Mouse (Mus musculus) heart, postnatal 10 days (tissue): ENCODE measurements around the gene Gm20721. TPM values are rescaled to one million over a fixed set of nuclear protein-coding genes. Genes with fewer than 3 reads are reported as not detected.
"Not testable (repeated sequence)": the region's sequence is repeated elsewhere in the genome, so short reads cannot be mapped to it uniquely, and the experiment has no call there.

Experiments
- DNase-seq, 2 experiments: peaks; one replicate each; pipeline ENCODE4 v3.0.0; 2021
- intact Hi-C: fragments of 180-260 bp; cut with DNase I; formaldehyde crosslinking; loops from one replicate; pipeline ENCODE4 v1.15.1; 2025
- total RNA-seq, 2 experiments: library from RNA; stranded (reverse); gene quantifications; 2 replicates each; pipeline ENCODE4 v1.2.3; 2021

The Gm20721 gene
- total RNA-seq, 2 experiments from 2014 or later = 2.4 to 2.8 TPM

DNA sequence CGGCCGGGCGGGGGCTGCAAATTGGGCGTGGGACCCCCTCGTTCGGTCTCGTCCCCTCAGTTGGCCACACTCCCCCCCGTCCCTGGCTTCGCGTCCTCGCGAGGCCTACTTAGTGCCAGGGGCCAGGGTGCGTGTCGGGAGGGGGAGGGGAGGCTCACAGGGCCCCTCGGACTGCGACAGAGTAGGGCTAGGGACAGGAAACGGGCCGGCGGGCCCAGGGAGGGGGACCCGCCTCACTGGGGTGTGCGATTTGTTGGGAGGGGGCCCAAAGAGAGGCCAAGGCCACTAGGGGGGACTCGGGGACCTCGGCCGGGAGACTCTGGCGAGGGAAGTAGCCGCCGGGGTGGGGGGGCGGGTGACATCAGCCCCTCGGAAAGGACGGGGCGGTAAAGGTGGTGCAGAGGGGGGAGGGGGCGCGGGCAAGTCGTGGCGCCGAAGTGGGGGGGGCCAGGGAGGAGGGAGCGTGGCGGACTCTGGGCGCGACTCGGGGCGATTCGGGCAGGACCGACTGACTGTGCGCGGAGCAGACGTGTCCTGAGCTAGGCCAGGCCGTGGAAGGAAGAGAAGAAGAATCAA is 15.8 kb downstream of the Gm20721 start:
- intact Hi-C loops = loop anchor here (2.0 kb wide), 1 partner anchor 132 kb away; no protein-coding TSS in a partner anchor
- peak; percentile 87 for DNase-seq

DNA sequence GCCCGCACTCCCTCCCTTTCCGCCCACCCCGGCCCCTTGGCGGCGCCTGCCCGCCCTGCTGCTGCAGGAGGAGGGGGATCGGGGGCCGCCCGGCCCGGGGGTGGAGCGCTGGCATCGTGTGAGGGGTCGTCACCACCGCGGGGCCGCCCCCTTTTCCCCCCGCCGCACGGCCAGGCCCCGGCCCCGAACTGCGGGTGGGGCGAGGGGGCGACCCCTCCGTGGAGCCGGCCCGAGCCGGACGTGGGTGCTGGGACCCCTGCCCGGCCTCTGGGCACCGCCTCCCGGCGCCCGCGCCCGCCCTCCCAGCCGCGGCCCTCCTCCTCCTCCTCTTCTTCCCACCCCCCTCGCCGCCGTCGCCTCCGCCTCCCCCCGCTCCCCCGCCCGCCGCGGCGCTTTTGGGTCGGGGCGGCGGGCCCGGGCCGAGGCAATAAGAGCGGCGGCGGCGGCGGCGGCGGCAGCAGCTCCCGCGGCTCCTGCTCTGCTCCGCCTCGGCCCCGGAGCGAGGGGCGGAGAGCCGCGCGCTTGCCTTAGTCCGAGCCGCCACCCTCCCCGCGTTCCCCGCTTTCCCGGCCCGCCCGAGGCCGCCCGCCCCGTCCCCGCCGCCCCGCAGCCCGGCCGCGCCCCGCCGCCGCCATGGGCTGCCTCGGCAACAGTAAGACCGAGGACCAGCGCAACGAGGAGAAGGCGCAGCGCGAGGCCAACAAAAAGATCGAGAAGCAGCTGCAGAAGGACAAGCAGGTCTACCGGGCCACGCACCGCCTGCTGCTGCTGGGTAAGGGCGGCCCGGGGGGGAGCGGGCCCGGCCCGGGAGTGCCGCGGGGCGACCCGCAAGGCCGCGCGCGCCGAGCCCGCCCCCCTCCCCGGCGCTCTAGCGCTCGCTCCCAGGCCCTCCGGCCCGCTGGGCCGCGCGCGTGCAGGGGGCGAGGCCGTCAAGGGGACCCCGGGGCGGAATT is 16.6 kb downstream of the Gm20721 start:
- DNase-seq = peak; percentile 88 to 90

DNA sequence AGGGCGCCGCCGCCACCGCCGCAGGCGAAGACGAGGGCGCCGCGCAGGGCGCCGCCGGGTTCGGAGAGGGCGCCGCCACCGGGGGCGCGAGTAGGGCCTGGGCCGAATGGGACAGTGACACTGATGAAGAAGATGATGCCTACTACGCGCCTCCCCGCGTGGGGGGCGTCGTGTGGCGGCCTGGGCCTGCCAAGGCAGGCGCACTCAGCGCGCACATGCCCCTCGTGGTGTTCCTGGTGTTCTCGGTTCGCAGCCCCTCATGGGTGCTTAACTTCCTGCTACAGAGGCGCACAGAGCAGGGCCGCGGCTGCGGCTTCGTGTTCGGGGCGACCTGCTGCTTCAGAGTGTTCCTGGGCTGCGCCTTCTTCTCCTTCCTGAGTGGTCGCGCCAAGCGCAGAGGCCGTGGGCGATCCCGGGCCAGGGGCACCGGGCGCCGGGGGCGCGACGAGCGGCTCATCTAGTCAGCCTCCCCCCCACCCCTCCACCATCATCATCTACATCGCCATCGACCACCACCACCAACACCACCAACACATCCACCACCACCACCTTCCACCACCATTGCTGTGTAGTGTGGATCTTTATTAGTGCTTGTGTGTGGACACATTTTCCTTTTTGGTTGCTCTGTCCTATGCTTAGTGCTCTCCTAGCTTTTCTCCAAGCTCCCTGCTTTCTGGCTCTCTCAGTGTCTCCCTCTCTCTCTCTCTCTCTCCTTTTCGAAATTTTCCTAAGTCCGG is 17.4 kb downstream of the Gm20721 start:
- peak in 1 of 2 experiments; percentile 53 for DNase-seq
- intact Hi-C loops = loop anchor here (2.0 kb wide), 1 partner anchor 88 kb away; no protein-coding TSS in a partner anchor

More for the DNA sequence above, 16.6 kb downstream of the Gm20721 start:
- intact Hi-C loops = loop anchor here (2.0 kb wide), 2 partner anchors 87 to 133 kb away; no protein-coding TSS in a partner anchor

DNA sequence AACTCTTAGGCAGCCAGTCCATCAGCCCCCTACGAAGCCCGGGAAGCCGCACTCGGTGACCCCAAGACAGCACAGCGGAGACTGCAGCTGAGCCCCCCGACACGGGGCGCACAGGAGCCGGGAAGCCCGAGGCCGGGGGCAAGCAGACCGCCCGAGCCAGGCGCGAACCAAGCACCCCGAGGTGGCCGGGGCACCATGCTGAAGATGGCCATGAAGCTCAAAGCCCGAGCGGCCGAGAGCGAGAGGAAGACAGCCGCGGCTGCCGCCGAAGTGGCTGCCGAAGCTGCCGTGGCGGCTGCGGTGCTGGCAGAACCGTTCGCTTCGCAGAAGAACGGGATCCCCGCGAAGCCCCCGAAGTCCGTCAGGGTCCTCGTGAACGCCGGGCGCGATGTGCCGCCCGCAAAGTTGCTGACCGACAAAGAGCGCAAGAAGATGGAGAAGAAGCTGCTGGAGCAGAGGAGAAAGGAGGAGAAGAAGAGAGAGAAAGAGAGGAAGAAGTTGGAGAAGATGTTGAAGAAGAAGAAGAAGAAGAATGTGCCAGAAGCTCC is 18.1 kb downstream of the Gm20721 start:
- intact Hi-C loops = loop anchor here (2.0 kb wide), 1 partner anchor 88 kb away; no protein-coding TSS in a partner anchor
- no peak for DNase-seq

DNA sequence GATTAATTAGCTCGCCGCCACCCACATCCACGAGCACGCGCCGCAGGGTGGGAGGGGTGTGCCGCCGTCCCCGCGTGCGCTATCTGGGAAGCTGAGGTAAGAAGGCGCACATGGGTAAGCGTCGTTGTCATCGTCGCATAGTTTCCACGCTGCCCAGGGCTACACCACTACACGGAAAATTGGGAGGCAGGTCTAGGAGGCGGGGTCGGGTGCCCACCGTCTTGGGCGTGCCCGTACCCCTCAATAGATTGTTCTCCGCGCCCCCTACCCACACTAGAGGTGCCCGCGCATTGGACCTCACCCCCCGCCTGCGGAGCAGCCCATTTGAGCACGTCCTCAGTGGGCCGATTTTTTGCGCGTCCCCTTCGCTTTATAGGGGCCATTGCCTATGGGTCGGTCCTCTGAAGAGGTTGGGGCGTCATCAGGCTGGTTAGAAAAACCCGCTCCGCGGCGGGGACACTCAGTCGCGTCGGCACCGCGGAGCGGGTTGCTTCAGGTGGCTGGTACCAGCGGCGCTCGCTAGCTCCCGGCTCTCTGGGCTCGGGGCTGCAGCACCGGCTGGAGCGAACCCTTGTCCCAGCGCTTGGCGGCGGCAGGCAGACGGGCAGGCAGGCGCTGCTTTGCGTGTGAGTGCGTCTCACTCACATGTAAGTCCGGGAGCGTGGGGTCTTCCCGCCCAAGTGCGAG is 19.1 kb downstream of the Gm20721 start:
- intact Hi-C loops = no loop called here
- peak; percentile 74 to 76 for DNase-seq

DNA sequence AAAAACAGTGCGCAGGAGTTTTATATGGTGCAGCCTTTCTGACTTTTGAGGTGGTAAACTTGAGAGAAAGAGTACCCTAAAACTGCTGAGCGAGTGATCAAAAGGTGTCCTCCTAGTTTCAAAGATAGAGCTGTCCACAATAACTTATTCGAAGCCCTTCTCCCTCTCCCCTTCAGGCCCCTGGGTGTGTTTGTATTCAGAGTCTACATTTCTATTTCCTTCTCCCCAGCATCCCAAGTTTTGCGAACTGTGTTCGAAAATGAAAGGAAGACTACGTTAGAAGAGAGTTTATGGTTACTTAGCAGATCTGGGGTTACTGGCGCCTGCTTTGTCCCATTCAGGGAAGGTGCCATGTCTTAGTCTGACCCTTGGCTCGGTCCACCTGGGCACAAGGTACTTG is 20.0 kb downstream of the Gm20721 start:
- no peak for DNase-seq
- intact Hi-C loops = no loop called here

DNA sequence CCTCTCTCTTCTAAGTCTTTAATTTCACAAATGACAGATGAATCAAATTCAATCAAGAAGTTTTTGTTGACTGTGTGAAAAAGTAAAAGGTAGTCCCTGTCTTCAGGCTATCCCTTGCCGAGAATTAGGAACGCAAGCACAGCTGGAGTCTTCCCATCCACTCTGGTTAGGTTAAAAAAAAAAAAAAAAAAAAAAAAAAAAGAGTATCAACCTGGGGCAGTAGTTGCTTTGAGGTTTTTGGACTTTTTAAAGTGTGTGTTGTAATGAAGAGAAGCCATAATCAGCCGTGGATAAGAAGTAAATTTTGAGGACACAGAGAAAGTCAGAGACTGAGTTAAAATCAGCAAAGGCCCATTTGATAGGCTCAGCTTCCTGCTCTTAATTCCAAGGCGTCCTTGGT is 20.5 kb downstream of the Gm20721 start:
- intact Hi-C loops = no loop called here
- no peak for DNase-seq

DNA sequence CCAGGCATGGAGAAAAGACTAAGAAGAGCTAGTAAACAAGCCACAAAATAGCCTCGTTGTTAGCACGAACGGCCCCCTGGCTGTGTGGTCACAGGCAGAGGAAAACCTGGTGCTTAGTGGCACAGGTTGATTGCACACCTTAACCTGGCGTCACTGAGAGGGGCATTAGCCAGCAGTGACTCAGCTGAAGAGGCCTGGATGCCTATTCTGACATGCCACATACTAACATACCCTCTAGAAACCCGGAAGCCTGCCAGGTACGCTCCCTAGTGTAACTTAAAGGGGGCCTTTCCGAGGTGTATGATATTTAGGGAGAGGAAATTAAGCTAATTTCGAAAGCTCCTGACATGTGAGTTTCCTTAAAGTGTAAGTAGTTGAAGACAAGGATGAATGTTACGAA is 29.9 kb downstream of the Gm20721 start:
- intact Hi-C loops = no loop called here
- DNase-seq = no peak

DNA sequence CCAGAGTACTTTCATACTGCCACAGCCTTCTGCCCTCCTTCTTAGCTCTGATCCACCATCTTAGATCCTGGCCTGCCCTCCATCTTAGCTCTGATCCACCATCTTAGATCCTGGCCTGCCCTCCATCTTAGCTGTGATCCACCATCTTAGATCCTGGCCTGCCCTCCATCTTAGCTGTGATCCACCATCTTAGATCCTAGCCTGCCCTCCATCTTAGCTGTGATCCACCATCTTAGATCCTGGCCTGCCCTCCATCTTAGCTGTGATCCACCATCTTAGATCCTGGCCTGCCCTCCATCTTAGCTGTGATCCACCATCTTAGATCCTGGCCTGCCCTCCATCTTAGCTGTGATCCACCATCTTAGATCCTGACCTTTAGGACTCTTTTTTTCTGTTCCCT is 31.1 kb downstream of the Gm20721 start:
- intact Hi-C loops = not testable (repeated sequence)

DNA sequence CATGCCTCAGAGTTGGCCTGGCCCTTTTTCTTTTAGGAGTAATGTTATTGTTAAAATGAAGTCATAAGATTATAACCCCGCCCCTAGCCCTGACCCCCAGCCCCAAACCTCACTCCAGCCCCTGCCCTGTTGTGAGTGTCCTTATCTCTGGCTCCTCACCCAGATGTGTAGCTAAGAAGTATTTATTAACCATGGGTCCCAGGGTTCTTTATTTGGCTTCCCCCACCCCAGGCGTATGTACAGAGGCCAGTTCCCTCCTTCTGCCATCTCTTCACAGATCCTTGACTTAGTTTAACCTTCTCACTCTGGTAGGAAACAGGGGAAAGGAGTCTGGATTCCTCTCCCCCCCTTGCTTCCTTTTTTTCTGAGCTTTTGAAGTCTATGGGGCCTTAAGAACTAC is 33.9 kb downstream of the Gm20721 start:
- no peak for DNase-seq
- intact Hi-C loops = loop anchor here (1.0 to 5.0 kb wide), 4 partner anchors 140 to 588 kb away; no protein-coding TSS in a partner anchor

More for the DNA sequence above, 31.1 kb downstream of the Gm20721 start:
- DNase-seq = not testable (repeated sequence)

DNA sequence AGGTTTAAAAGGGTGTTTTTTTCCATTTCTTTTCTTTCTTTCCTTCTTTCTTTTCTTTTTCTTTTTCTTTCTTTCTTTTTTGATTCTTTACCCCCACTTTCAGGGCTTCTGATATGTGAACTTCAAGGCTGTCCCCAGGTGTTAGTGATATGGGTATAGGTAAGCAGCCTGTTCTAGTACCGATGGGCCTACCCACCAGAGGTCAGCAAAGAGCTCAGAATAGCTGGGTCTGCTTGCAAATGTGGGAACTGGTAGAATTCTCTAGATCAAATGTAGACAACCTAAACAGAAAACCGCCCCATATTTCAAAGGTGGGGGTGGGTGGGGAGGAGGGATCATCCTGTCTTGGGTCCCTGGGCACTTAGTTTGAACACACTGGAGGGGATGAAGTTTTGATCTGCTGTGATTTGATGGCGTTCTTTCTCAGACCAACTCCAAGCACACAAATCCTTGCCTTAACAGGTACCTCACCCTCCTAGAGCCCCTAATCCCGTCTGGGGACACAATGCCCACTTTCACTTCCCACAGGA is 34.3 kb downstream of the Gm20721 start:
- DNase-seq = peak; percentile 83 to 89
- intact Hi-C loops = loop anchor here (1.0 to 5.0 kb wide), 4 partner anchors 141 to 588 kb away; no protein-coding TSS in a partner anchor

DNA sequence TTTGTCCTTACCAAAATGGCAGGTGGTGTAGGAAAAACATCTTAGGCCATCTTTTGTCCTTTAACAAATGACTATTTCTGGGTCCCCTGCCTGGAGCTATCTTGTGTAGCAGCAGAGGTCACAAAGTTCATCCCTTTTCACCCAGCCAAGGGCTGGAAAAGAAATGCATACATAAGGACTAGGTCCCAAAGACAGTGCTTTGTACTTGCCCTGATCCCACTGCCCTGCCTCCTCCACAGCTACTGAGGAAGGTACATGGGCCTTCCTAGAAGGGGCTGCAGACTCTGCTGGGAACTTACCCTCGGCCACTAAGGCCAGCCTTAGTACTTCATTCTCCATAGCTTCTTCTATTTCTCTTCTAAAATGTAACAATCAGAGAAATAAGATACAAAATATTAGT is 34.9 kb downstream of the Gm20721 start:
- intact Hi-C loops = loop anchor here (1.0 to 5.0 kb wide), 6 partner anchors 141 to 589 kb away; no protein-coding TSS in a partner anchor
- no peak for DNase-seq

DNA sequence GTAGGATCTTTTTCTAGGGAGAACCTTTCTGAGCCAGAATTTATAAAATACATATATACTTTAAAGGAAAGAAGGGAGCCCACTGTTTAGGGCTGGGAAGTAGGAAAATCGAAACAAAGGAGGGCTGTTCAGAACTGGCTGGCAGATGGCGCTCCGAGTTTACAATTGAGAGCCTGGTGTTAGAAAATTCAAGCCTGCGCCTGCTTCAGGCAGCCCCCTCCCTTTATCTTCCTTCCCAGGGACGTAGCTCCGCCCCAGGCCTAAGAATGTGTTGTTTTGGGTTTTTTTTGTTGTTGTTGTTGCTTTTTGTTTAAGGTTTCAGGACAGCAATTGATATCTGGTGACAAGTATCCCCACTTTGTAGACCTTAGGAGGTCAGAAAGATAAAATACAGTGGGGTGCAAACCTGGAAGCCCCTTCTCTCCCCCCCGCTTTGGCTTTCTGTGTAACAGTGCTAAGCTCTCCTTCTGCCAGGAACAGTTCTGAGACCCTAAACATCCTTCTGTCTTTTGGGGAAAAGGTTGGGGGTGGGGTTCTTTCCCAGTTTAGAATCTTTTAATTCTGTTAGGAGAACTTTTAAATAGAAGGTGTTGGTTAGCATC is 35.5 kb downstream of the Gm20721 start:
- intact Hi-C loops = loop anchor here (1.0 to 5.0 kb wide), 3 partner anchors 296 to 548 kb away; no protein-coding TSS in a partner anchor
- DNase-seq = peak; percentile 57 to 74

DNA sequence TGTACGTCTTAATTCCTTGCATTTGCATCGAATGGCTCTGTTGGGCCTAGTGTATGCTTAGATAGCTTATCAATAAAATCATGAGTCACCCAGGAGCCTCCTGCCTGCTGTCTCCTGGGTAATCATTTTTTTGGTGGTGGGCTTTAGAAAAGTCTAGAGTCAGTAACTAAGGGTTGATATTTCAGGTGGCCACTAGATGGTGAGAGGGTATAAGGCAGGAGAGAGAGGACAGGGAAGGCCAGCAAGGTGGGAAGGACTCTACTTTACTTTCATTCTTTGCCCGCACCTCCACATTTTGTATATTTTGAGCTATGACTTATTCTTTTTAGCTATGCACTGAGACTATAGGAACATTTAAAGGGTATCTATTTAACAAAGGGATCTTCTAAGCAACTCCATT is 38.6 kb downstream of the Gm20721 start:
- no peak for DNase-seq
- intact Hi-C loops = no loop called here

DNA sequence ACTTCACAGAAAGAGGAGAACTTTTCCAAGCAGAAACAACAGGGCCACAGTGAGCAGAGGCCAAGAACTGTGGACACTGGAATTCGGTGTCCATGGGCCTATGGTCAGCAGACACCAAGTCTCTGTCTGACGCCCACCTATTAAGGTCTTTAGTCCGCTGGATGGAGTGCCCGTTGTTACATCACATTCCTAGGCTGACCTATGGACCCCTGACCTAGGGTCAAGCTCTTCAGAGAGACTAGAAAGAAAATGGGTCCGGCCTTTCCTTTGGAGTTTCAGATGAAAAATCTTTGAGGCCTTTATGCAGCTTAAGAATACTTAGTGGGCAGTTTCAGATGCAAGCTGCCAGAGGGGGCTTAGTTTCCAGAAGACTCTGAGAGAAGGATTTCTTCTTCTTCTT is 40.9 kb downstream of the Gm20721 start:
- intact Hi-C loops = no loop called here
- no peak for DNase-seq

DNA sequence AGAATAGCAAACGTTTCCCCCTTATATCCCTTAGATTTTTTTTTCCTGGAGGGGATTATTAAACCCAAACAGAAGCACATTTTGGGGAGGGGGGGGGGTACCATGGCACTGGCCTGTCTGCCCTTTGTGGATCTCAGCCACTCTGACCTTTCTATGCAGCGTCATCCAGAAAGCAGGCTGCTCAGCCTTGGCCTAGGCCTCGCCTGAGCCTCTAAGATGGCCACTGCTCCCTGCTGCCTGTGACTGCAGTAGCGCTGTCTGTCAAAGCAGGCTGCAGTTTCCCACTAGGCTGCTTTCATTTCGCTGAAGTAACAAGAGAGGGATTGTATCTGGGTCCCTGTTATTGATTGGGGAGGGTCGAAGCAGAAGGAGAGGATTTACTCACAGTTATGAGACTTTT is 44.0 kb downstream of the Gm20721 start:
- intact Hi-C loops = no loop called here
- no peak for DNase-seq

DNA sequence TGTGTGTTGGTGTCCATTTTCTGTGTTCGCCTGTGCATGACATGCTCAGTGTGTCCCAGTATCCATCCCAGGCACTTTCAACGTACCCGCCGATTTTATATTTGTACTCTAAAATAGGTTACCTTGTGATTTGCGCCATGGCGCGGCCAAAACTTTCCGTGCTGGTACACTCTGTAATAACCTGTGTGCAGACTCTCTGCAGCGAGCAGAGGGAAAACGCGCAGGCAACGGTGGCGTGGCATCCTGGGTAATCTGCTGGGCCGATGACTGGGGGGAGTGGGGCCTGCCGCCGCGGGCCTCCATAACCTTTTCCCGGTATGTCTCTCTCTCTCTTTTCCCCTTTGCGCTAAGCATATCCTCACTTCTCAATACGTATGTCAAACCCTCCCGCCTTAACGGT is 45.8 kb downstream of the Gm20721 start:
- intact Hi-C loops = no loop called here
- no peak for DNase-seq

DNA sequence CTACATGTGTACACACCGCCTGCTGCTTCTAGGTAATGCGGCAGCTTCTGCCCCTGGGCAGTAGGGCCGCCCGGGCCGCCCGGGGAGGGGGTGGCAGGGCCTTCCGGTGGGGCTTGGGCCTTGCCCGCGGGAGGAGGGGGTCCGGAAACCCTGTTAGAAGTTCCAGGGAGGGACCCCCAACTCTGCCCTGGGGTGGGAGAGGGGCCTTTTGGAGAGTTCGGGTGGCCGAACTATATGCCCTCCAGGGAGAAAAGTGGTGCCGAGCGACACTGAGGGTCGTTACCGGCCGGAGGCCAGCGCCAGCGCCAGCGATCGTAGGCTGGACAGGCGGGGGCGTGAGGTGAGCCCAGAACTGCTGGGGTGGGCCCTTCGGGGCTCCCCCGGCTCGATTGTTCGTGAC is 46.3 kb downstream of the Gm20721 start:
- intact Hi-C loops = no loop called here
- DNase-seq = no peak

DNA sequence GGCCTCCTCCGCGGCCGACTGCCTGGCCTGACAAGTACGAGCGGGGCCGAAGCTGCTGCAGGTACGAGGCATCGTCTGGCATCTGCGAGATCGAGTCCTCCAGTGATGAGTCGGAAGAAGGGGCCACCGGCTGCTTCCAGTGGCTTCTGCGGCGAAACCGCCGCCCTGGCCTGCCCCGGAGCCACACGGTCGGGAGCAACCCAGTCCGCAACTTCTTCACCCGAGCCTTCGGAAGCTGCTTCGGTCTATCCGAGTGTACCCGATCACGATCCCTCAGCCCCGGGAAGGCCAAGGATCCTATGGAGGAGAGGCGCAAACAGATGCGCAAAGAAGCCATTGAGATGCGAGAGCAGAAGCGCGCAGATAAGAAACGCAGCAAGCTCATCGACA is 46.7 kb downstream of the Gm20721 start:
- DNase-seq = no peak
- intact Hi-C loops = loop anchor here (5.0 kb wide), 3 partner anchors 222 to 712 kb away; partner anchors contain the start of gene Stx16
